Mouse (Mus musculus) stomach, embryonic 14.5 days (tissue): Measurements from ENCODE around the gene Arhgef1. TPM values are rescaled to one million over a fixed set of nuclear protein-coding genes. Genes with fewer than 3 reads are reported as not detected.

Experiments used
- ATAC-seq: fragments of 200-750 bp; cut with Nextera tagmentation; 2 replicates; pipeline ENCODE4 v1.8.0; 2017; ENCODE audit warnings: low read depth, moderate TSS enrichment; ENCODE audit not compliant: insufficient number of reproducible peaks, insufficient read depth, low FRiP score
- H3K27ac ChIP-seq: fragments of 300-500 bp; sonication (generic); 2 replicates; pipeline ENCODE4 v1.5.1; 2014; ENCODE audit warnings: mild to moderate bottlenecking, low read length, moderate library complexity, mixed read lengths
- H3K27me3 ChIP-seq: fragments of 300-500 bp; sonication (generic); 2 replicates; pipeline ENCODE4 v1.6.1; 2014; ENCODE audit warnings: low read length, control low read depth, mixed read lengths; ENCODE audit not compliant: control insufficient read depth, insufficient read depth
- H3K36me3 ChIP-seq: fragments of 300-500 bp; sonication (generic); 2 replicates; pipeline ENCODE4 v1.6.1; 2014; ENCODE audit warnings: mild to moderate bottlenecking, control low read depth, low read length, moderate library complexity, mixed read lengths; ENCODE audit not compliant: control insufficient read depth, insufficient read depth
- H3K4me1 ChIP-seq: fragments of 300-500 bp; sonication (generic); 2 replicates; pipeline ENCODE4 v1.6.1; 2014; ENCODE audit warnings: low read length, control low read depth, mixed read lengths; ENCODE audit not compliant: control insufficient read depth, insufficient read depth
- H3K4me2 ChIP-seq: fragments of 300-500 bp; sonication (generic); replicated peaks from 2 replicates; pipeline ENCODE4 v1.6.1; 2014; ENCODE audit warnings: low read depth, low read length, control low read depth
- H3K4me3 ChIP-seq: fragments of 300-500 bp; sonication (generic); 2 replicates; pipeline ENCODE4 v1.5.1; 2014; ENCODE audit warnings: low read depth, low read length, control low read depth
- H3K9ac ChIP-seq: fragments of 300-500 bp; sonication (generic); replicated peaks from 2 replicates; pipeline ENCODE4 v1.6.1; 2014; ENCODE audit warnings: low read depth, mild to moderate bottlenecking, control low read depth, low read length, moderate library complexity, mixed read lengths
- H3K9me3 ChIP-seq: fragments of 300-500 bp; sonication (generic); 2 replicates; pipeline ENCODE4 v1.6.1; 2016; ENCODE audit warnings: low read depth, low read length, control low read depth; ENCODE audit not compliant: control insufficient read depth
- WGBS: fragments of 180-500 bp; shearing (Covaris S2); extraction: QIAGEN DNeasy Blood & Tissue Kit; methylation state at CpG from one replicate; pipeline ENCODE4 v1.1.7; 2014; 5-methylcytosine and 5-hydroxymethylcytosine counted together
- microRNA-seq: library from miRNA; unstranded; fragments of <30 nt; microRNA quantifications from one replicate; pipeline ENCODE4, GENCODE M21; 2016
- polyA plus RNA-seq: library from polyadenylated mRNA; unstranded; fragments of >200 nt; fragmentation: Nextera tagmentation; extraction: Ambion mirVana; gene quantifications from 2 replicates; pipeline ENCODE4 v1.2.1, GENCODE M21; 2014

Gene Arhgef1
- polyA plus RNA-seq, 1 experiment from 2014 or later = 88.8 TPM

- 81% methylated on average over 4 of the region's 4 CpGs for WGBS
- Histone ChIP-seq H3K4me3 (no peak overlapping the region), H3K4me2 (no peak overlapping the region), H3K36me3 (no peaks in the 10 kb centered on the region), H3K4me1 (peaks cover 2% of the 10 kb centered on the region; the same call in 1 of the 2 replicates), H3K27me3 (no peaks in the 10 kb centered on the region), H3K27ac (no peak overlapping the region), H3K9me3 (no peaks in the 10 kb centered on the region), H3K9ac (no peak overlapping the region)
- no peak for ATAC-seq
Measured at GRCm38 (mm10) chr7:24973208-24973607, 70.5 kb downstream of the Arhgef1 start.

- Histone ChIP-seq H3K27me3 (no peaks in the 10 kb centered on the region), H3K9ac (no peak overlapping the region), H3K36me3 (no peaks in the 10 kb centered on the region), H3K4me3 (no peak overlapping the region), H3K9me3 (no peaks in the 10 kb centered on the region), H3K27ac (no peak overlapping the region), H3K4me2 (no peak overlapping the region), H3K4me1 (peaks cover 2% of the 10 kb centered on the region; the same call in 1 of the 2 replicates)
- 64% methylated on average over 5 of the region's 5 CpGs for WGBS
- ATAC-seq = no peak
Measured at GRCm38 (mm10) chr7:24973902-24974301, 71.2 kb downstream of the Arhgef1 start.

- Histone ChIP-seq H3K4me3 (no peak overlapping the region), H3K9me3 (no peaks in the 10 kb centered on the region), H3K27ac (no peak overlapping the region), H3K4me1 (peaks cover 2% of the 10 kb centered on the region; the same call in 1 of the 2 replicates), H3K4me2 (no peak overlapping the region), H3K36me3 (no peaks in the 10 kb centered on the region), H3K9ac (no peak overlapping the region), H3K27me3 (no peaks in the 10 kb centered on the region)
- 32% methylated on average over 9 of the region's 9 CpGs for WGBS
- no peak for ATAC-seq
Measured at GRCm38 (mm10) chr7:24974893-24975595, 72.3 kb downstream of the Arhgef1 start.

Small RNAs within 50 kb of the gene (microRNA-seq; reads per million reads assigned to microRNA genes)
- not detected for gene Mir7046

Other genes with a start within 250 kb of the Arhgef1 start
- not detected in 2 replicates for gene Tex101, start 226.2 kb upstream of the Arhgef1 start, polyA plus RNA-seq
- gene BC049730, start 193.7 kb upstream of the Arhgef1 start, polyA plus RNA-seq = not detected in 2 replicates
- not detected in 2 replicates for gene Gm4763, start 176.0 kb upstream of the Arhgef1 start, polyA plus RNA-seq
- 0.67 and 1.3 TPM in 2 replicates for gene Cd177, start 142.6 kb upstream of the Arhgef1 start, polyA plus RNA-seq
- not detected in 2 replicates for gene Ceacam10, start 125.7 kb upstream of the Arhgef1 start, polyA plus RNA-seq
- 15.6 and 16.7 TPM in 2 replicates for gene Gm9844, start 40.7 kb upstream of the Arhgef1 start, polyA plus RNA-seq
- gene Lypd4, start 33.0 kb upstream of the Arhgef1 start, polyA plus RNA-seq = not detected in 2 replicates
- gene Dmrtc2, start 32.9 kb upstream of the Arhgef1 start, polyA plus RNA-seq = not detected in 2 replicates
- gene Rps19, start 18.5 kb upstream of the Arhgef1 start, polyA plus RNA-seq = 3,189 and 3,445 TPM in 2 replicates
- 0.33 TPM in 1 of 2 replicates, not detected in the other for gene Cd79a, start 5.5 kb upstream of the Arhgef1 start, polyA plus RNA-seq
- gene Gm4881, start 41.6 kb downstream of the Arhgef1 start, polyA plus RNA-seq = not detected in 2 replicates
- gene Rabac1, start 69.8 kb downstream of the Arhgef1 start, polyA plus RNA-seq = 191 and 198 TPM in 2 replicates
- gene Atp1a3, start 103.0 kb downstream of the Arhgef1 start, polyA plus RNA-seq = 2.8 and 3.2 TPM in 2 replicates
- gene Grik5, start 169.4 kb downstream of the Arhgef1 start, polyA plus RNA-seq = 12.3 and 13.0 TPM in 2 replicates
- 25.9 and 27.9 TPM in 2 replicates for gene Zfp574, start 169.7 kb downstream of the Arhgef1 start, polyA plus RNA-seq